Mouse (Mus musculus) bone marrow macrophage, adult 2 months (primary cell): Measurements from ENCODE around the gene Sox5.

Experiments
- CTCF ChIP-seq: IDR thresholded peaks from 2 replicates; pipeline ENCODE4 v1.5.1; 2012; ENCODE audit warnings: low read depth, mild to moderate bottlenecking, low read length, moderate library complexity
- POLR2A ChIP-seq: IDR thresholded peaks from 2 replicates; pipeline ENCODE4 v1.6.1; 2012; ENCODE audit warnings: mild to moderate bottlenecking, low read depth, low read length, borderline replicate concordance

GRCm38 (mm10) chr6:144815542-144815941, 33.8 kb upstream of the Sox5 start:
- TF ChIP-seq POLR2A (no peak), CTCF (no peak)
